Mouse (Mus musculus) limb, embryonic 10.5 days (tissue): ENCODE measurements around the gene Adcy2. TPM values are rescaled to one million over a fixed set of nuclear protein-coding genes. Genes with fewer than 3 reads are reported as not detected.

ENCODE experiments used
- DNase-seq: peaks from one replicate; pipeline ENCODE4 v3.0.0-alpha.2; 2017; ENCODE audit warnings: low spot score
- H3K27ac ChIP-seq: fragments of 300-500 bp; sonication (generic); 2 replicates; pipeline ENCODE4 v1.5.1; 2016; ENCODE audit warnings: mild to moderate bottlenecking
- H3K27me3 ChIP-seq: fragments of 300-500 bp; sonication (generic); 2 replicates; pipeline ENCODE4 v1.6.1; 2016; ENCODE audit warnings: low read depth, mild to moderate bottlenecking; ENCODE audit not compliant: poor library complexity, severe bottlenecking
- H3K36me3 ChIP-seq: fragments of 300-500 bp; sonication (generic); 2 replicates; pipeline ENCODE4 v1.6.1; 2016; ENCODE audit warnings: mild to moderate bottlenecking, moderate library complexity
- H3K4me1 ChIP-seq: fragments of 300-500 bp; sonication (generic); 2 replicates; pipeline ENCODE4 v1.6.1; 2016
- H3K4me3 ChIP-seq: fragments of 300-500 bp; sonication (generic); 2 replicates; pipeline ENCODE4 v1.5.1; 2016; ENCODE audit warnings: mild to moderate bottlenecking, moderate library complexity
- H3K9me3 ChIP-seq: fragments of 300-500 bp; sonication (generic); replicated peaks from 2 replicates; pipeline ENCODE4 v1.6.1; 2016; ENCODE audit warnings: mild to moderate bottlenecking
- WGBS: fragments of 180-500 bp; shearing (Covaris S2); methylation state at CpG from one replicate; pipeline ENCODE4 v1.1.7; 2016; 5-methylcytosine and 5-hydroxymethylcytosine counted together
- polyA plus RNA-seq: library from polyadenylated mRNA; unstranded; fragments of >200 nt; fragmentation: Nextera tagmentation; extraction: Ambion mirVana; gene quantifications from 2 replicates; pipeline ENCODE4 v1.2.1, GENCODE M21; 2016

Adcy2 gene
- polyA plus RNA-seq, 1 experiment from 2014 or later: 1.2 TPM

DNA sequence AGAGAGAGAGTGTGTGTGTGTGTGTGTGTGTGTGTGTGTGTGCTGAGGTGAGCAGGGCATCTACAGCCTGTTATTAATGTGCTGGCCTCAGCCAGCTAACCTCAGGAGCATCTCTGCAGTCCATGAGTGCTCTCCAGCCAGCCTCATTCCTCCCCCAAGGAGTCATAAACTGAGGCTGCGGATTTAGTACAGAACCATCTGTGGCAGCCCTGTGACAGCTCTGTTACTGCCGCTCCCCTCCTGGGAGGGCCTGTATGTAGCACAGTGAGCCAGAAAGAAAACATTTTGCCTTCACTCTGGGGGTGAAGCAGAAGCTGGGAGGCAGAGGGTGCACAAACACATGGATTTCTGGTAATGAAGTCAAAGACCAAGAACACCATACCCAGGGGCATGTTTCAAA lies 159.8 kb downstream of the Adcy2 start:
- no peak overlapping the region for H3K4me3 ChIP-seq
- H3K36me3 ChIP-seq: no peaks in the 10 kb centered on the region
- 21% methylated on average over 2 of the region's 2 CpGs for WGBS
- H3K27me3 ChIP-seq: no peaks in the 10 kb centered on the region
- no peak overlapping the region for H3K27ac ChIP-seq
- no peak for DNase-seq
- no peaks in the 10 kb centered on the region for H3K4me1 ChIP-seq
- no peaks in the 10 kb centered on the region for H3K9me3 ChIP-seq

DNA sequence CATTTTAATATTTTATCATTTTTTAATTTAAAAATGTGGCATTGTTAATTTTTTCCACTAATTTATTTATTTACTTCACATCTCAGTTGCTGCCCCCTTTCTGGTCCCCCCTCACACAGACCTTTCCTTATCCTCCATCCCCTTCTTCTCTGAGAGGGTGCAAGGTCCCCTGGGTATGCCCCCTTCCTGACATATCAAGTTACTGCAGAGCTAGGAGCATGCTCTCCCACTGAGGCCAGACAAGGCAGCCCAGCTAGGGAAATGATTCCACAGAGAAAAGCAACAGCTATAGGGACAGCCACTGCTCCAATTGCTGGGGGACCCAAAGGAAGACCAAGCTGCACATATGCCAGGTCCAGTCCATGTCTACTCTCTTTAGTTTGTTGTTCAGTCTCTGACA lies 163.2 kb downstream of the Adcy2 start:
- Histone ChIP-seq H3K9me3 (no peaks in the 10 kb centered on the region), H3K36me3 (no peaks in the 10 kb centered on the region), H3K4me3 (no peak overlapping the region), H3K4me1 (no peaks in the 10 kb centered on the region), H3K27me3 (no peaks in the 10 kb centered on the region), H3K27ac (no peak overlapping the region)
- DNase-seq: no peak

DNA sequence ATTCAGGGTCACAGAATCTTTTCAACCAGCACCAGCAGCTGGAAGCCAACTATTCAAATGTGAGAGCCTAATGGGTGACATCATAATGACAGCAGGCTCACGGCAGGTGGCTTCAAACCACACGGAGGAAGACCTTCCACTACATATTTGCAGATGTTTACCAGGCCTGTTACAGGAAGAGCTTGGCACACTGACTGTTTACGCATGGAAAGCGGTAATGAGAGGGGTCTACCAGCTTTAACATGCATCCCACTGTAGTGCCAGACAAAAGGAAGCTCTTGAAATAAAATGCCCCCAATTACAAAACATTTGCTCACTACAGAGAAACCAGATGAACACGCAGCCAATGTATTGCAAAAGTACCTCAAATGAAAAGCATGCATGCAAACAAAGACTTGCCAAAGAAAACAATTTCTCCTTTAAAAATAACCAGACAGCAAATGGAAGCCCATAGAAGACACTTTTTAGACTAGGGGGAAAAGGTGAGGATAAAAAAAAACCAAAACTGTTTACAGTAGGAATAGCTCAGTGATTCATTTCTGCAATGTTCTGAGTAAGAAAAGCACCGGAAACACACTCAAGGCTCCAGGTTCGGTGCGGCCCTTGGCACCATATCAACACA lies 163.8 kb downstream of the Adcy2 start:
- no peaks in the 10 kb centered on the region for H3K36me3 ChIP-seq
- H3K27me3 ChIP-seq: no peaks in the 10 kb centered on the region
- no peak overlapping the region for H3K27ac ChIP-seq
- no peak for DNase-seq
- 80% methylated on average over 8 of the region's 8 CpGs for WGBS
- H3K4me1 ChIP-seq: no peaks in the 10 kb centered on the region
- H3K9me3 ChIP-seq: no peaks in the 10 kb centered on the region
- H3K4me3 ChIP-seq: no peak overlapping the region

GRCm38 (mm10) chr13:68832141-68832540 lies 167.2 kb downstream of the Adcy2 start:
- 84% methylated on average over 5 of the region's 5 CpGs for WGBS
- no peak for DNase-seq
- H3K27ac ChIP-seq: no peak overlapping the region

DNA sequence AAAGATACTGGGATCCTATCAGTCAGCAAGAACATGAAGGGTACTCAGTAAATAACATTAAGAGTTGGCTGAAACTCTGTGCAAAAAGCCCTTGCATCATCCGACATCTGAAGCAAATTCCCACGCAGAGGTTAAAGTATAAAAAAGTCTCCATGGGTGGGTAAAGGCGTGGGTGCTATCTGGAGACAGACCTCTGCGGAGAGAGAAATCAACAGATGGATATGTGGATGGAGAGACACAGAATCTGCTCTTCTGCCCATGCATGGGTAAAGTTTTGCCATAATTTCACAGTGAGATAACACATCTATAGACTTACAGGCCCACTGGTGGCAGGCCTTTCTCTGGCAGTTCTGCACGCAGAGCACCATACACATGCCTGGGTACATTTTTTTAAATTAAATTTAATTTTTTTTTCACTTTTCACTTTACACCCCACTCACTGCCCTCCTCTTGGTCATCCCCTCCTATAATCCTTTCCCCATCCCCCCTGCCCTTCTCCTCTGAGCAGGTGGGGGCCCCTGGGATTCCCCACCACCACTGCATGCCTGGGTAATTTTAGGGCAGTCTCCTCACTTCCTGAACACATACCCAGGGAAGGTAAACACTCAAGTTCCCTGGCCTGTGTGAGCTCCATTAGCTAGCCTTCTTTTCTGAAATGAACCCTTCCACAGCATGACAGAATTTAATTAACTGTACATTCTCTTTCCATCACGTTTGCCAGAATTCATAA lies 169.1 kb downstream of the Adcy2 start:
- no peaks in the 10 kb centered on the region for H3K36me3 ChIP-seq
- no peak overlapping the region for H3K27ac ChIP-seq
- WGBS: 83% methylated on average over 6 of the region's 6 CpGs
- no peak for DNase-seq
- H3K9me3 ChIP-seq: no peaks in the 10 kb centered on the region
- no peaks in the 10 kb centered on the region for H3K27me3 ChIP-seq
- H3K4me1 ChIP-seq: no peaks in the 10 kb centered on the region
- H3K4me3 ChIP-seq: no peak overlapping the region

More at GRCm38 (mm10) chr13:68832141-68832540, 167.2 kb downstream of the Adcy2 start:
- no peaks in the 10 kb centered on the region for H3K4me1 ChIP-seq
- no peak overlapping the region for H3K4me3 ChIP-seq
- no peaks in the 10 kb centered on the region for H3K9me3 ChIP-seq
- no peaks in the 10 kb centered on the region for H3K36me3 ChIP-seq
- no peaks in the 10 kb centered on the region for H3K27me3 ChIP-seq

GRCm38 (mm10) chr13:68828441-68828840 lies 170.9 kb downstream of the Adcy2 start:
- H3K9me3 ChIP-seq: no peaks in the 10 kb centered on the region
- DNase-seq: no peak
- WGBS: 85% methylated on average over 4 of the region's 4 CpGs

DNA sequence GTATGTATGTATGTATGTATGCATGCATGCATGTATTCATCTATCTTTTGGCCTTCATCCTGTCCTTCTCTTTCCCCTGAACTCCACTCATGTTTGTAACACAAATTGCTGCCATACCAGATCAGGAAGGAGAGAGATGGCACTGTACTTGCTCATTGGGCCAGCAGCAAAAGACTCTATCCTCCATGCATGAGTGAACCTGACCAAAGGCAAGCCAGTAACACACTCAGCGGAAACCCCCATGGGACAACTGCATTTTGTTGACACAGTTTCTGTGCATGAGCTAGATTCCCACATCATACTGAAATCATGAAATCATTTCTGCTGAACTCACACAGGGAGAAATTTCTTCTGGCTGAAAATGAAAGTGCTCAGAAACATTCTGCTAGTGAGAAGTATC lies 172.9 kb downstream of the Adcy2 start:
- Histone ChIP-seq H3K4me1 (no peaks in the 10 kb centered on the region), H3K36me3 (no peaks in the 10 kb centered on the region), H3K4me3 (no peak overlapping the region), H3K27ac (no peak overlapping the region), H3K9me3 (no peaks in the 10 kb centered on the region), H3K27me3 (no peaks in the 10 kb centered on the region)
- 95% methylated on average over 1 of the region's 1 CpGs for WGBS
- DNase-seq: no peak

More at GRCm38 (mm10) chr13:68828441-68828840, 170.9 kb downstream of the Adcy2 start:
- Histone ChIP-seq H3K4me1 (no peaks in the 10 kb centered on the region), H3K27me3 (no peaks in the 10 kb centered on the region), H3K4me3 (no peak overlapping the region), H3K36me3 (no peaks in the 10 kb centered on the region), H3K27ac (no peak overlapping the region)

- no peaks in the 10 kb centered on the region for H3K9me3 ChIP-seq
- no peaks in the 10 kb centered on the region for H3K27me3 ChIP-seq
- 90% methylated on average over 13 of the region's 13 CpGs for WGBS
- DNase-seq: no peak
- no peaks in the 10 kb centered on the region for H3K4me1 ChIP-seq
- no peak overlapping the region for H3K4me3 ChIP-seq
- no peak overlapping the region for H3K27ac ChIP-seq
- no peaks in the 10 kb centered on the region for H3K36me3 ChIP-seq
Observed at GRCm38 (mm10) chr13:68820858-68821579, 178.3 kb downstream of the Adcy2 start.

DNA sequence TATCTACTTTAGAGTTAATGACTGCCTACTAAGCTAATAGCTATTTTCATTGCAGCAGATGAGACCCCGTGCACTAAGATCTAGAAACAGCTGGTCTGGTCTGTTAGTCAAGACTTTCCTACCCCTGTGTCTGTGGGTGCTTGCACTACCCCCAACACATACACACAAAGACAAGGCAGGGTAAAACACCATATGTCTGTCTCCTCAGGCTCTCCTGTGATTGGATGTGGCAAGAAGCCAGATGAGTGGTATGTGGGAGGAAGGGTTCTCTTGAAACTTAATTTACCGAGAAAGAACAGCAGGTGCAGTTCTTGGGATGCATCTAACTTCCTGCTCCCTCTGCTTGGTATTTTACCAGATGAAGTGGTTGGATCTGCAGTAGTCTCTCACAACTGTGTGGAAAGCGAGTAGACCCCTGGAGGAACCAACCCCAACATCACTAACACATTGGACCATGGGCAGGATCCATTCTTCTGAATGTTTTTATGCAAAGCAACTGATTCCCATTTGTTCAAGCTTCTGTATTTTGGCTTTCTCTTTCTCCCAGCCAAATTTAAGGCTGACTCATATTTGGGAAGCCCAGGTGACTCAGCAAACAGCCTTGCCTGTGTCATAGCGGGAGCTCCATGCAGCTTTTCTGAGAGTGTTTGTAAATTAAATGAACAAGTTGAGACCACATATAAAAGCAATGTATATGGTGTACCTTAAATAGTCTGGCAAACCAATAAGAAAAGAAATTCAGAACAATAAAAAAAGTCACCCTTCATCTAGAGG lies 183.4 kb downstream of the Adcy2 start:
- Histone ChIP-seq H3K4me1 (no peaks in the 10 kb centered on the region), H3K27ac (no peak overlapping the region), H3K36me3 (no peaks in the 10 kb centered on the region), H3K9me3 (no peaks in the 10 kb centered on the region), H3K27me3 (no peaks in the 10 kb centered on the region), H3K4me3 (no peak overlapping the region)
- WGBS: 88% methylated on average over 4 of the region's 4 CpGs
- DNase-seq: no peak

GRCm38 (mm10) chr13:68811185-68811584 lies 188.2 kb downstream of the Adcy2 start:
- no peaks in the 10 kb centered on the region for H3K27me3 ChIP-seq
- no peak overlapping the region for H3K27ac ChIP-seq
- H3K36me3 ChIP-seq: no peaks in the 10 kb centered on the region
- no peaks in the 10 kb centered on the region for H3K9me3 ChIP-seq
- no peaks in the 10 kb centered on the region for H3K4me1 ChIP-seq
- 88% methylated on average over 3 of the region's 3 CpGs for WGBS
- DNase-seq: no peak
- no peak overlapping the region for H3K4me3 ChIP-seq

- H3K4me3 ChIP-seq: no peak overlapping the region
- no peaks in the 10 kb centered on the region for H3K9me3 ChIP-seq
- H3K27ac ChIP-seq: no peak overlapping the region
- 66% methylated on average over 6 of the region's 6 CpGs for WGBS
- H3K27me3 ChIP-seq: no peaks in the 10 kb centered on the region
- peak; percentile 44 for DNase-seq
- no peaks in the 10 kb centered on the region for H3K4me1 ChIP-seq
- no peaks in the 10 kb centered on the region for H3K36me3 ChIP-seq
Observed at GRCm38 (mm10) chr13:68799777-68800176, 199.6 kb downstream of the Adcy2 start.

- Histone ChIP-seq H3K27me3 (no peaks in the 10 kb centered on the region), H3K27ac (no peak overlapping the region), H3K4me3 (no peak overlapping the region), H3K36me3 (no peaks in the 10 kb centered on the region), H3K4me1 (no peaks in the 10 kb centered on the region), H3K9me3 (no peaks in the 10 kb centered on the region)
- no peak for DNase-seq
Observed at GRCm38 (mm10) chr13:68793286-68793685, 206.1 kb downstream of the Adcy2 start.
